Mouse (Mus musculus): ENCODE results near the gene Angptl4. TPM values are rescaled to one million over a fixed set of nuclear protein-coding genes. Genes with fewer than 3 reads are reported as not detected.
"Not testable (repeated sequence)": the region's sequence is repeated elsewhere in the genome, so short reads cannot be mapped to it uniquely, and the experiment has no call there.

Angptl4 gene
- 10 to 100 TPM; 22.5 to 43.8 TPM for total RNA-seq (2021)
- long read RNA-seq, experiment 1, transcript Angptl4-201 (7 exons, 3,308 nt), result major isoform, 37 of 41 reads
- long read RNA-seq, experiment 1, partial matches to known transcripts, result 2 of 41 reads
- long read RNA-seq, experiment 1, other reads (novel, unspliced or antisense), result 2 of 41 reads
- long read RNA-seq, experiment 2, transcript Angptl4-201 (7 exons, 3,308 nt), result major isoform, 71 of 74 reads
- long read RNA-seq, experiment 2, partial matches to known transcripts, result 3 of 74 reads
- long read RNA-seq, experiment 2, other reads (novel, unspliced or antisense), result 0 of 74 reads

DNA sequence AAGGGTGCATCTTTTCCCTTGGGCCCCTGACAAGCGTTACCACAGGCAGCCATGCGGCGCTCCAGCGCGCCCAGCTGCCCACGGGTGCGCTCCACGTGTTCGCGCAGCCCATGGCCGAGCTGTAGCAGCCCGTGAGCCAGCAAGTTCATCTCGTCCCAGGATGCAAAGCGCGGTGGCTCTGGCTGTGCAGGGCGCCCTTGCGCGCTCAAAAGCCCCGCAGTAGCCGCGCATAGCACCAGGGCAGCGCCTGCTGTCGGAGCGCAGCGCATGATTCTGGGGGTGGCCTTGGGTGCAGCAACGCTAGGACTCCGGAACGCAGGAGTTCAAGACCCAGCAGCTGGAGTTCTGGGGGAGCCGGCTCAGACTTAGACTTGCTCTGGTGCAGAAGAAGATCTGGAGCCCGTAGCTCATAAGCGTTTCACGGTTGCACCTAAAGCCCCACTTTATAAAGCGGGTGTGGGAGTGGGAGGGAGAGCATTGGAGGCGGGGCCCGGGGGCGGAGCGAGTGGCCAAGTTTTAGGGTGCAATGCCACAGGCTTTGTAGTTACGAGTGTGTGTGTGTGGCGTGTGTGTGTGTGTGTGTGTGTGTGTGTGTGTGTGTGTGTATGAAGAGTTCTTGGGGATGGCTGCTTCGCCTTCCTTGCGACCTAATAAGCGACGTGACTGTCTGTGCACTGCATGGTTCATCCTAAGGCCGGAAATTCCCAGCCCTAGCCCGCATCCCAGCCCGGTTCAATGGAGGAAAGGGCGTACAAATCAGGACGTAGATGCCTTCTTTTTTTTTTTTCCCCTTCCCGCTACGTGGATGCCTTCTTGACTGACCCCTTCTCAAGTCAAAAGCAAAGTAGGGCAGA is at the start of gene Angptl4:
Angptl4 (minus strand) TSS at position 707 of the 854 bp plus-strand sequence.
- DNase-seq (ENCODE audit: low spot score in 2 of 2), result peak; percentile 54 to 81

DNA sequence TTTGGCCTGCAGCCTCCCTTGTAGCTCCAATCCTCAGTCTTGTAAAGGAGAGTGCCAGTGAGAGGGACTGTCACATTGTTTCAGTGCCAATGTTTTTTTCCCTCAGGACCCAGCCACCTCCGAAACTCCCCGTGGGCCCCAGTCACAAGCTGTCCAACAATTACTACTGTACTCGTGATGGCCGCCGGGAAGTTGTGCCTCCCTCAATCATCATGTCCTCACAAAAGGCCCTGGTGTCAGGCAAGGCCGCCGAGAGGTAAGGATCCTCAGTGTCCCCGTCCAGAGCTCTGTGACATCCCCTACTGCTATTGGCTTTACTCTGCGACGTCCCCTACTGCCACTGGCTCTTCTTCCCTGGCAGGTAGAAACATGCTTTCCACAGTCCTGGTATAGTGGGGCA is 47.9 kb upstream of the Angptl4 start:
- no peak for DNase-seq (ENCODE audit: low spot score in 2 of 2)

DNA sequence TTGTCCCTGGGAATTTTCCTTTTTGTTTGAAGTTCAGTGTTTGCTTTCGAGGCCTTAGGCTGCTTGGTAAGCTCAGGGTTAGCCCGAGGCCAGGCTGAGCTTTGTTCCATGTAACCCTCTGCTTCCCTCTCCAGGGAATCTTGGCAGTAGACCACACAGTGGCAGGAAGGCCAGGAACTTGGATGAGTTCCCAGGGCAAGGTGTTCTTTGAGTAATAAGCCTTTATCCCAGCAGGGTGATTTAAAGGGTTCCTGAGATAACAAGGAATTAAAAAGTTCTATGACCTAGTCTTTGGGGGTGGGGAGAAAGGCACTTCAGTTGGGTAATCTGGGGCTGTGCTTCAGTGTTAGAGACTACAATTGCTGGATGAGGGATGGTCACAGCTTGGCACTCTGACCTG is 47.3 kb upstream of the Angptl4 start:
- DNase-seq (ENCODE audit: low spot score in 2 of 2), result no peak

DNA sequence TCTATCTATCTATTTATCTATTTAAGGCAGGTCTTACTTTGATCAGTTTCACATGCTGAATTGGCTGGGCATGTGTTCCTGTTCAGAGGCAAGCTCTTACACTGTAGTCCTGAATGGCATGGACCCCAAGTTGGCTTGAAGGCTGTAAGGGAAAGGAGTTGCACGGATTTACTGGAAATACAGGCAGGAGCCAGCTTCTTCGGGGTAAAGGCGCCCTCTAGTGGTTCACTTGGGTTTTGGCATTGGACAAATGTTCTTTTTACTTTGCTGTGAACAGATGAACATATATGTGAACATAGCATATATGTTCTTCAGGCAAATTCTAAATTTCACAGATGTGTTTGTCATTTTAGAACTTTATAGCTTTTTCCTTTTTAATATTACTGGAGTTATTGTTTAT is 45.2 kb upstream of the Angptl4 start:
- peak; percentile 43 to 62 for DNase-seq (ENCODE audit: low spot score in 2 of 2)

DNA sequence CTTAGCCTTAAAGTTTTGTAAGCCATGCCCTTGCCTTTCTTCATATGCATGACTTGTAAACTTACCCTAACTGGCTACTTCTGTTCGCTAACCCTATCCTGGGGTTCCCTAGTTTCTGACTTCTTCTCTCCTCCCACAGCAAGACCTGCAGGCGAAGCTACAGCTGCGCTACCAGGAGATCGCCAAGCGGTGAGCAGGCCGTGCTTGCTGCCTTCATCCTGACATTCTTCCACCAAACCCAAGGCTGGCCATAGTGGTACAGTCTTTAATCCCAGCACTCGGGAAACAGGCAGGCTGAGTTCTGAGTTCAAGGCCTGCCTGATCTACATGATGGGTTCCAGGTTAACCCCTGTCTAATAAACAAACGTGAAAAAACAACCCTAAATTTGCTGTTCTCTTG is 43.8 kb upstream of the Angptl4 start:
- no peak for DNase-seq (ENCODE audit: low spot score in 2 of 2)

DNA sequence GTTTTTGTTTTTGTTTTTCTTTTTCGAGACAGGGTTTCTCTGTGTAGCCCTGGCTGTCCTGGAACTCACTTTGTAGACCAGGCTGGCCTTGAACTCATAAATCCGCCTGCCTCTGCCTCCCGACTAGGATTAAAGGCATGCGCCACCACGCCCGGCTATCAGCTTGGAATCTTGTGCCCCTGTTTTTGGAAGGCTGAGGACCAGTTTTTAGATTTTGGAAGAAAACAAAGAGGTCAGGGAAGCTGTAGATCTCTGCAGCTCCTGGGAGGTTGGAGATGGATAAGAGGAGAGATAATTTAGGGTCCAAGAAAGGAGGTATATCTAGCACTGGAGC is 43.3 kb upstream of the Angptl4 start:
- DNase-seq (ENCODE audit: low spot score in 2 of 2), result not testable (repeated sequence)

DNA sequence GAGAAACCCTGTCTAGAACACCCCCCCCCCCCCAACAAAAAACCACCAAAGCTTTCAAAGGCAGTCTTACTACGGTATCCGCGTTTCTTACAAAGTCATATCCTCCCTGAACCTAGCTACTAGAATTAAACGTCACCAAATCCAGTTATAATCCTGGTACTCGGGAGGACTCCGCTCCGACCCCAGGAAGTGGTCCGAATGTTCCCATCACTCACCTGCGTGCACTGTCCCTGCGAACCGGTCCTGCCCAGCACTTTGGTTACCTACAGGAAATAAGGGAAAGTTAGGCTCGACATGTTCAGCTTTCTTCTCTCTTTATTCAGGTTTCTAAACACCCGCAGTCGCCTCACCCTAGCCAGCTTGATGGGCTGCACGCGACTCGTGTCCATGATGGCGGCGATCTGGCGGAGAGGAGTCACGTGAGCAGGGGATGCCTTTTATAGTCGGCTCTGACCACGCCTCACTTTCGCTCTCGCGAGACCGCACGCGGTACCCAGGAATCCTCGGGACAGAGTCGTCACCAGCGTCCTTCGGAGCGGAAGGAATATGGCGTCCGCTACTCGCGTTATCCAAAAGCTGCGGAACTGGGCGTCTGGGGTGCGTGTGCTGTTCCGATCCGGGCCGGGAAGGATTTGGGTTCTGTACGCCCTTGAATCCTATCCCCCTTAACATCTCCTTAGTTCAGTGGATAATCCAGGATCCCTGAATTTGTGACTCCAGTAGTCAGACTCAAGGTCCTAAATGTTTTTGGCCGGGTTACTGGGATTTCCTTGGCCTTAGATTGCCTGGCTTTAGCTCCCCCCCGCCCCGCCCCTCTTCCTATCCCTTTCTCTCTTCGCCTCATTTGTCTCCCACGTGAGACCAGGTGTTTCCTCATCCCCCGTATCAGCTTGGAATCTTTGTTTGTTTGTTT is 42.7 kb upstream of the Angptl4 start, which contains the start of the genes Rps28 and Ndufa7:
Rps28 (minus strand) TSS at position 479 of the 913 bp plus-strand sequence.
Ndufa7 (plus strand) TSS at position 489 of the 913 bp plus-strand sequence.
- peak; percentile 94 to 98 for DNase-seq (ENCODE audit: low spot score in 2 of 2)

DNA sequence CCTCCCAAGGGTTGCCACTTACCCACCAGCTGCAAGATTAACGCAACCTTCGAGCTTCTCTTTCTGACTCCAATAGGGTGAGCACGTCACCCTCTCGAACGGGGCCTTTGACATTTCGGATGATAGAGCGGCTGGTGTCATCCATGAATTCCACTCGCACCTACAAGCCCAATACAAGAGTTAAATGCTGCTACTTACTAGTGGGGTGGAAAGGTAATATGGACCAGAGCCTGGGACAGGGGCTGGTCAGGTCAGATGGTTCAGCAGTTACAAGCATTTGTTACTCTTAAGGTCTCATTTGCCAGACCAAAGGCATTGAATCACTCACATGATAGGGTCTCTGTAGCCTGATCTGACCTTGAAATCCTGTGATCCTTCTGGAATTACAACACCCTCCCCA is 41.5 kb upstream of the Angptl4 start:
- DNase-seq (ENCODE audit: low spot score in 2 of 2), result not testable (repeated sequence)

DNA sequence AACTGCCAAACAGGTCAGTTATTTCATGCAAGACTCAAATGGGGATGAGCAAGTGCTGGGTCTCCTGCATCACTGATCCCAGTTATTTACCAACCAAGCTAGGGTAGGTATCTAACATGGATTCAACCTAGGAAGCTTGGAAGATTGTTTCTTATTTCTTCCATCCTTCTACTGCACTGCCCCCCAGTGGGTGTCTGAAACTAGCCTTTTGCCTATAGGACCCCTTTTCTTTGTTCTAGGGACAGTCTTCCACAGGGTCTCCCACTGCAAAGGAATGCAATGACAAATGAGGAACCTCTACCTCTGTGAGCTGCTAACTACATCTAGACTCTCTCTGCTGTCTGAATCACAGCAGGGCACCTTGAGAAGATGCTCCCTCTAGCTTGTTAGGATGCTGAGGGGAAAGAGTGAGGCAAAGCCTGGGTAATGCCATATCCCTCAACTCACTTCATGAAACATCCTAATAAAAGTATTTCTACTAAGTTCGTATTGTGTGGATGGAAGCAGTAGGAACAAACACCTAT is 40.9 kb upstream of the Angptl4 start:
- no peak for DNase-seq (ENCODE audit: low spot score in 2 of 2)

DNA sequence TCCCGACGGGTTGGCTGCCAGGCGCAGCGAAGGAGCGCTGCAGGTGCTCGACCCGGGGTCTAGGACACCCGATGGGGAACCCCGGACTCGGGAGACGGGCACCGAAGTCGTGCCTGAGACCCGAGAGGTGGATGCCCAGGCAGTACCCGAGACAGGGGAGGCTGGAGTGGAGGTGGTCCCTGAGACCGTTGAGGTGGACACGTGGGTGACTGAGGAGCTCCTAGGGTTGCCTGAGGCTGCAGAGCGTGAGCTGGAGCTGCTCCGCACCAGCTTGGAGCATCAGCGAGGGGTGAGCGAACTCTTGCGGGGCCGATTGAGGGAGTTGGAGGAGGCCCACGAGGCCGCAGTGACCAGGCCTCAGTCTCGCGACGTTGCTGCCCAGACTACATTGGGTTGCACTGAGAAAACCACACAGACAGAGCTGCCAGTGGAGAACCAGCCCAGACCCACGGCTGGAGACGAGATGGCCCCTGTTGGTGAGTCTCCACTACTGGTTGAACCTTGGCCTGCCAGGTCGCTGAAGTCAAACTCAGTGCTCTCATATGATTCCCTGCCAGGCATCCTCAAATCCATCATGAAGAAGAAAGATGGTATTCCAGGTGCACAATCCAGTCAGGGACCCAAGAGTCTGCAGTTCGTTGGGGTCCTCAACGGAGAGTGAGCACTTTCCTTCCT is 36.5 kb upstream of the Angptl4 start:
- no peak for DNase-seq (ENCODE audit: low spot score in 2 of 2)

DNA sequence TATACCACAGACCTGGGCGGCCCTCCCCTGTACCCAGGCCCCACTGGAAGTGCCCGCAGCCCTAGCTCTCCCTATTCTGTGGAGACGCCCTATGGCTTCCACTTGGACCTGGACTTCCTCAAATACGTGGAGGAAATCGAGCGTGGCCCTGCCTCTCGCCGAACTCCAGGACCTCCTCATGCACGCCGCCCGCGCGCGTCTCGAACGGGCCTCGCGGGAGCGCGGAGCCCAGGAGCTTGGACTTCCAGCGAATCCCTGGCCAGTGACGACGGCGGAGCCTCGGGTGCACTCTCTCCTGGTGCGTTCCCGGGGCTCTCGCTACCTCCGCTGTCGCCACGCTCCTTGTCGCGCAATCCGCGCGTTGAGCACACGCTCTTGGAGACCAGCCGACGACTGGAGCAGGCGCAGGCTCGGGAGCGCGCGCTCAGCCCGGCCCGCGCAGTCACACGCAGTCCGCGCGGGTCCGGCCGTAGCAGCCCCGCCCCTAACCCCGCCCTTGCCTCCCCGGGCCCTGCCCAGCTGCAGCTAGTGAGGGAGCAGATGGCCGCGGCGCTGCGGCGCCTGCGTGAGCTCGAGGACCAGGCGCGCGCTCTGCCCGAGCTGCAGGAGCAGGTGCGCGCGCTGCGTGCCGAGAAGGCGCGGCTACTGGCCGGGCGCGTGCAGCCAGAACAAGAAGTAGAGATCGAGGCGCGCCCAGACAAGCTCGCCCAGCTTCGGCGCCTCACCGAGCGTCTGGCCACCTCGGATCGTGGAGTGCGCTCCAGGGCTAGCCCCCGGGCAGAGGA is 35.7 kb upstream of the Angptl4 start:
- DNase-seq (ENCODE audit: low spot score in 2 of 2), result peak; percentile 77 to 90

DNA sequence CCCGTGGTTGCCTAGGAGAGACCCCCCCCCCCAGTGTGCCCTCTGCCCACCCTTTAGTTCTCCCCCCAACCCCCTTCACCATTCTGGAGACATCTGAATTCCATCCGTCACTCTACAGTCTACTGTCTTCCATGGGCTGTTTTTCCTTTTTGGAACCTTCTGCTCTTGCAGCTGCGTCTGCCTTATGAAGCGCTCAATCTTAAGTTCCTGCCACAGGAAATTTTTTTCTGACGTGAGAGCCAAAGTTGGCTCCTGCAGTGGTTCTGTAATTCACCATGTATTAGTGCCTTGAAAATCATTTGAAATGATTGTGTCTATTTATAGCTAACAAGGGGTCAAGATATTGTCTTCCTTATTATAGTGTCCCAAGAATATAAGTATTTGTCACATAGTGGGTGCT is 35.0 kb upstream of the Angptl4 start:
- DNase-seq (ENCODE audit: low spot score in 2 of 2), result no peak

DNA sequence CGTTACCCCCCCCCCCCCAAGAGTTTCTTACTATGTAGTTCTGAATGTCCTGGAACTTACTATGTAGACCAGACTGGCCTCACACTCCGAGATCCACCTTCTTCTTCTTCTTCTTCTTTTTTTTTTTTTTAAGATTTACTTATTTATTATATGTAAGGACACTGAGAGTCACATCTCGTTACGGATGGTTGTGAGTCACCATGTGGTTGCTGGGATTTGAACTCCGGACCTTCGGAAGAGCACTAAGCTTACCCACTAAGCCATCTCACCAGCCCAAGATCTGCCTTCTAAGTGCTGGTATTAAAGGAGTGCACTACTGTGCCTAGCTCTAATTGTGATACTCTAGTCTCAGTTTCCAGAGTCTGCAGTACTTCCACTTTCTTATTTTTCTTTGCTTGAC is 33.8 kb upstream of the Angptl4 start:
- no peak for DNase-seq (ENCODE audit: low spot score in 2 of 2)

DNA sequence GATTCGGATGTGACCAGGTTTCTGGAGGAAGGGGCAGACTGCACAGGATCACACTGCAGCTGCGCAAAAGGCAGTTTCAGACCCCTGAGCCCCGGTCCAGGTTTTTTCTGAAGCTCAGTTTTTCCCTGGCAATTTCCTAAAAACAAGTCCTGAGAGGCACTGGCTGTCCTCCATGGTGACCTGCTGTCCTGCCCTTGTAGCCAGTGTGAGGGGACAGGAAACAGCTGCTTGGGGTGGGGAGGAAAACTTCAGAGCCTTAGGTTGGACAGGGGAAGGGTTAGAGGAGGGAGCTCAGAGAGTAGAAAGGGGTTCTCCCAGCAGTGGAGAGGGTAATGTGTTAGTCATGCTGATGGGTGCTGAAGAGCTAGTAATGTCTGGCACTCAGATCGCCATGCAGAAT is 31.4 kb upstream of the Angptl4 start:
- DNase-seq (ENCODE audit: low spot score in 2 of 2), result no peak

DNA sequence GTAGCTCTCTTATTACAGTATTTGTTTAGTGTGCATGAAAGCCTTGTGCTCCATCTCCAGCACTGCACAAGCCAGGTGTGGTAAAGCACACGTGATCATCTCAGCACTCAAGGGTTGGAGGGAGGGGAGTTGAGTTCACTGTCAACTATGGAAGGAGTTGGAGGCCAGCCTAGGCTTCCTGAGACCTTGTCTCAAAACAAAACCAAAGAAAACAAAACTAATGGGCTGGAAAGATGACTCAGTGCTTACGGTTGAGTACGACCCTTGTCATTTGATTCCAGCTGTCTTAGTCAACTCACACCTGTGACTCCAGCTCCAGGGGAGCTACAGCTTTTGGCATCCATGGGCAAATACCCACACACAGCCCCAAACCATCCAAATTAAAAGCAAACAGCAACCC is 30.8 kb upstream of the Angptl4 start:
- DNase-seq (ENCODE audit: low spot score in 2 of 2), result no peak

DNA sequence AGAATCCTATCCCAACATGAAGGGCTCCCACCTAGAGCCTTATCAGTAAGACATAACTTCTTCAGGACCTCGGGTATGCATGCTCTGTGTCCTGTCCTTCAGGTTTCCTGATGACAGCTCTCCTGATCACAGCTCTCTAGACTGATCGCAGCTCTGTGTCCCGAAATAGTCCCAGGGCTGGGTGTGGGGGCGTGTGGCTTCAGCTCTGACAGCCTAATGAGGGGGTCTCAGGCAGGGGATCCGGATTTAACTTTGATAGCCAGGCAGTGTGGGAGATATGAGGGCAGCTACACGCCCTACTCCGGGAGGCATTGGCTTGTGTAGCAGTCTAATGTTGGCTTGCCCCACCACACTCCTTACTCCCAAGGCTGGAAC is 29.5 kb upstream of the Angptl4 start:
- DNase-seq (ENCODE audit: low spot score in 2 of 2), result no peak

DNA sequence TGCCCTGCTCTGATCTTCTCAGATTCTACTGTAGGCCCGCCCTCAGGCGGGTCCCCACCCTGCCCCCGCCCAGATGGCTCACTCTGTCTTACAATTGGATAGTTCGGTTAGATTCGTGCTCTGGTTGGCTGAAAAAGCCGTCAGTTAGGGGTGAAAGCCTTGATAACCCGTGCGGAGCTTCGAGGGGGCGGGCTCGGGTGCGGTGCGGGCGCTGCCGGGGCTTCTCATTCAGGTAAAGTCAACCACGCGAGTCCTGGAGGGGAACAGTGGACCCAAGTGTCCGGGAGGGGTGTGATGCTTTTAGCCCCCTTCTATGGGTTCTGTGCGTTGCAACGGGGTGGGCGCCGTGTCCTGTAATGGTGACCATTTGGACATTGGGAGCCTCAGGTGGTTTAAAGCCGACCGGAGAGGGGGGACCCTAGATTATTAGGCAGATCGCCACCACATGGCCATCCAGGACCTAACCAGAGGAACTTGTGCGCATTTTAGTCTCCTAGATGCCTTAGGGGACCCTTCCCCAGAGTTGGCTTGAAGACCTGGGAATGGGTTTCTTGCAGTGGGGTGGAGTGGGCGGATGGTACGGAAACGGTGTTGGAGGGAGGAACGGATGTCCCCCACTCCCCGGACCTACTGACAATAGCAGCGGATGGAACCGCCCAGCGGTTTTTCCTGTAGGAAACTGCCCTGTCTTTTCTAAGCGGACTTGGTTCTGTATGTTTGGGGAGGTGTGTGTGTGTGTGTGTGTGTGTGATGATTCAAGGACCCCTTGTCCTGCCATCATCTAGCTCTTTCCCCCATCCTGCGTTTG is 28.9 kb upstream of the Angptl4 start, which contains the start of gene Kank3:
Kank3 (plus strand) TSS at position 186 of the 808 bp plus-strand sequence.
- DNase-seq (ENCODE audit: low spot score in 2 of 2), result peak; percentile 83 to 92

DNA sequence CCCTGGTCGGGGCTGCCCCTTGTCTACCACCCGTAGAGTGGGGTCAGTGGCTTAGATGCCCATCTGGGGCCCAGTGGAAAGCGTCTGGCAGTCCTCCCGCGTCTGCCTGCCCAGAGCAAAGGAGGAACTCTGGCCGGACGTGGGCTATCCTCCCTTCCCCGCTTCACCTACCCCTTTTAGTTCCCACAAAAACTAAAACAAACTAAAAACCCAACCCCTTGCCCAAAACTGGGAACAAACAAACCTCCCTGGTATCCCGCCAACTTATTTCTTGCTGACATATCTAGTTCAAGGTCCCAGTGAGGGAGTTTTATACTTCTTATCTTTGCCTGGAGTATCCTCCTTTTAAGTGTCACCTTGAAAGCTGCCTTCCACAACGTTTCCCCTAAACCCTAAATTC is 26.6 kb upstream of the Angptl4 start:
- DNase-seq (ENCODE audit: low spot score in 2 of 2), result no peak
